Mouse (Mus musculus) embryonic fibroblast, embryonic 13.5 days (primary cell): ENCODE measurements around the gene Mmp25.
"Not testable (repeated sequence)": the region's sequence is repeated elsewhere in the genome, so short reads cannot be mapped to it uniquely, and the experiment has no call there.

Experiments
- CTCF ChIP-seq: IDR thresholded peaks from 2 replicates; pipeline ENCODE4 v1.5.1; 2011; ENCODE audit warnings: mild to moderate bottlenecking, control low read depth, low read length, moderate library complexity, borderline replicate concordance; ENCODE audit not compliant: insufficient read depth
- POLR2A ChIP-seq: IDR thresholded peaks from 2 replicates; pipeline ENCODE4 v1.6.1; 2011; ENCODE audit warnings: low read depth, mild to moderate bottlenecking, control low read depth, low read length, moderate library complexity

- not testable (repeated sequence) for TF ChIP-seq CTCF, POLR2A
These were observed 49.9 kb downstream of the Mmp25 start for GRCm38 (mm10) chr17:23595139-23595538.
